8 mouse cellular contexts compared by ENCODE assay signal in the genomic region with DNA sequence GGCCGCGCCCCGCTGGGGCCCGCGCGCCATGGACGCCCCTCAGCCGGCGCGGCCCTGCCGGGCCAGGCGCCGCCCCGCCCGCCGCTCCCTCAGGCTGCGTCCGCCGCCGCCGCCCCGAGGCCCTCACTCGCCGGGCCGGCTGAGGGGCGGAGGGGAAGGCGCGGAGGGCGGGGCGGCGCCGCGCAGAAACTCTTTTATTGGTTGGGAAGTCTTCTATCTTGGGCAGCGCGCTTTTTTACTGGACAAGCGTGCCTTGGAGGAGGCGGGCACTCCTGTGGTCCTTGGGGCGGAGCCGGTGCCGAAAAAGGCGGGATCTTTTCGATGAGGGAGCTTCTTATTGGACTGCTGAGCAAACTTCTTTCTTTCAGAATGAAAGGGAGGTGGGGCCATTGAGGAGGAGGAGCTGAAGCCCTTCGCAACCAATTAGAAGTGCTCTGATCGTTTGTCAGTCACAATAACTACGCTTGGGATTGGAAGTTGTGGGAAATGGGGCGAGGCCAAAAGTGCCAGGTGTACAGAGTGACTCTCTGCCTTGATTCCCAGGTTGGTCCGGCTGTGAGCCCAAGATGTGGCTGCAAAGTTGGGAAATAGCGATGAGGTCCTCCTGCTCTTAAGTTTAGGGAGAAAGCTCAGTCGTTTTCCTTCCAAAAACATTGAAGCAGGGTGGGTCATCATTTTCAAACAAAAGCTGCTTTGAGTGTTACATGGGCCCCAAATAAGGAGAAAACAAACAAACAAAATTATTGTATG. TPM values are rescaled to one million over a fixed set of nuclear protein-coding genes. Genes with fewer than 3 reads are reported as not detected.
A peak's percentile ranks its signal among the peaks of the same experiment; 100 is the strongest.
DNase-seq lines count a peak whose midpoint lies in the region; ATAC-seq and TF ChIP-seq lines count a peak whose summit lies in the region.

A gene (minus strand): TSS at position 118 of the 750 bp plus-strand sequence.

- TF ChIP-seq CTCF in E14TG2a.4 (conservative IDR thresholded peaks at IDR 0.05; ENCODE audit: low read length): no peak
- TF ChIP-seq CTCF in heart, postnatal 0 days (IDR thresholded peaks at IDR 0.05; ENCODE audit: low read depth): no peak
- no peak for TF ChIP-seq CTCF in testis, adult 2 months (IDR thresholded peaks at IDR 0.05; ENCODE audit: control insufficient read depth, insufficient read depth, insufficient replicate concordance, low read depth, low read length)

- peak within 1 kb of the TSS; percentile 70 for H3K9ac ChIP-seq in forebrain, embryonic 12.5 days
- H3K9ac ChIP-seq in heart, postnatal 0 days (replicated peaks; ENCODE audit: low read depth, low read length): peak within 1 kb of the TSS; percentile 81
- peak within 1 kb of the TSS; percentile 77 for H3K9ac ChIP-seq in liver, embryonic 16.5 days (ENCODE audit: low read depth, low read length)
- H3K9ac ChIP-seq in neural tube, embryonic 13.5 days: peak within 1 kb of the TSS; percentile 88

- H3K4me1 ChIP-seq in E14TG2a.4 (replicated peaks; ENCODE audit: low read depth, low read length): peaks cover 31% of the 10 kb centered on the region
- H3K4me1 ChIP-seq in forebrain, embryonic 12.5 days: peaks cover 32% of the 10 kb centered on the region
- H3K4me1 ChIP-seq in heart, postnatal 0 days (ENCODE audit: control insufficient read depth, insufficient read depth): peaks cover 37% of the 10 kb centered on the region
- peaks cover 35% of the 10 kb centered on the region for H3K4me1 ChIP-seq in liver, embryonic 16.5 days (ENCODE audit: control insufficient read depth, low read depth, low read length)
- H3K4me1 ChIP-seq in neural tube, embryonic 13.5 days (replicated peaks): peaks cover 46% of the 10 kb centered on the region
- peaks cover 10% of the 10 kb centered on the region for H3K4me1 ChIP-seq in testis, adult 2 months (ENCODE audit: control insufficient read depth, insufficient read depth, low read length)

- under 1% methylated on average over 31 of the region's 49 CpGs for WGBS in forebrain, embryonic 12.5 days
- WGBS in heart, postnatal 0 days: under 1% methylated on average over 48 of the region's 49 CpGs
- under 1% methylated on average over 37 of the region's 49 CpGs for WGBS in liver, embryonic 16.5 days (ENCODE audit: insufficient replicate concordance)
- under 1% methylated on average over 37 of the region's 49 CpGs for WGBS in neural tube, embryonic 13.5 days

- TF ChIP-seq EP300 in heart, postnatal 0 days (IDR thresholded peaks at IDR 0.05; ENCODE audit: low read depth): no peak

- H3K9me3 ChIP-seq in E14TG2a.4 (ENCODE audit: low read length): no peaks in the 10 kb centered on the region
- no peaks in the 10 kb centered on the region for H3K9me3 ChIP-seq in forebrain, embryonic 12.5 days
- no peaks in the 10 kb centered on the region for H3K9me3 ChIP-seq in heart, postnatal 0 days (replicated peaks; ENCODE audit: control insufficient read depth, low read length)
- no peaks in the 10 kb centered on the region for H3K9me3 ChIP-seq in liver, embryonic 16.5 days (replicated peaks; ENCODE audit: control insufficient read depth, low read length)
- H3K9me3 ChIP-seq in neural tube, embryonic 13.5 days: no peaks in the 10 kb centered on the region

- ATAC-seq in forebrain, embryonic 12.5 days (ENCODE audit: low FRiP score): peak; percentile 98
- ATAC-seq in heart, postnatal 0 days (ENCODE audit: insufficient read depth, low read depth): peak; percentile 97
- ATAC-seq in liver, embryonic 16.5 days (ENCODE audit: low read depth): peak; percentile 95
- peak; percentile 97 for ATAC-seq in neural tube, embryonic 13.5 days (ENCODE audit: low read depth)

- H3K4me3 ChIP-seq in E14TG2a.4 (replicated peaks; ENCODE audit: low read length): peak within 1 kb of the TSS; percentile 87
- H3K4me3 ChIP-seq in forebrain, embryonic 12.5 days (replicated peaks): peak within 1 kb of the TSS; percentile 77
- H3K4me3 ChIP-seq in heart, postnatal 0 days (ENCODE audit: low read depth, low read length): peak within 1 kb of the TSS; percentile 81
- H3K4me3 ChIP-seq in liver, embryonic 16.5 days (ENCODE audit: low read depth, low read length): peak within 1 kb of the TSS; percentile 83
- H3K4me3 ChIP-seq in neural tube, embryonic 13.5 days: peak within 1 kb of the TSS; percentile 82
- peak within 1 kb of the TSS; percentile 95 for H3K4me3 ChIP-seq in testis, adult 2 months (ENCODE audit: control insufficient read depth, low read depth, low read length)

- DNase-seq in c-Kit-positive CD71-positive TER-119-positive erythroid progenitor cells, embryonic 14.5 days (ENCODE audit: low spot score): peak; percentile 100
- peak; percentile 99 for DNase-seq in heart, postnatal 0 days (ENCODE audit: low spot score)
- peak; percentile 97 to 98 for DNase-seq in kidney, postnatal 4 days

- H3K36me3 ChIP-seq in E14TG2a.4 (ENCODE audit: insufficient read depth, low read length): peaks cover 21% of the 10 kb centered on the region
- 0 out of 2 replicates have a peak, but pooled peaks cover 3% of the 10 kb centered on the region for H3K36me3 ChIP-seq in forebrain, embryonic 12.5 days (replicated peaks)
- H3K36me3 ChIP-seq in heart, postnatal 0 days (replicated peaks; ENCODE audit: control insufficient read depth, insufficient read depth, low read length): peaks cover 8% of the 10 kb centered on the region; the same call in 1 of the 2 replicates
- H3K36me3 ChIP-seq in liver, embryonic 16.5 days (ENCODE audit: control insufficient read depth, insufficient read depth): no peaks in the 10 kb centered on the region
- H3K36me3 ChIP-seq in neural tube, embryonic 13.5 days: 0 out of 2 replicates have a peak, but pooled peaks cover under 1% of the 10 kb centered on the region
- H3K36me3 ChIP-seq in testis, adult 2 months (ENCODE audit: control insufficient read depth, insufficient read depth, low read length): no peaks in the 10 kb centered on the region

- no peak; the same call in 1 of the 2 replicates for TF ChIP-seq POLR2A in testis, adult 2 months (IDR thresholded peaks at IDR 0.05; ENCODE audit: control insufficient read depth, low read depth, low read length)

- peak within 1 kb of the TSS; percentile 61; the same call in 1 of the 2 replicates for H3K27ac ChIP-seq in forebrain, embryonic 12.5 days
- peak within 1 kb of the TSS; percentile 90 for H3K27ac ChIP-seq in heart, postnatal 0 days (ENCODE audit: low read depth)
- peak within 1 kb of the TSS; percentile 73 for H3K27ac ChIP-seq in liver, embryonic 16.5 days (ENCODE audit: low read length)
- H3K27ac ChIP-seq in neural tube, embryonic 13.5 days (replicated peaks): peak within 1 kb of the TSS; percentile 82
- peak within 1 kb of the TSS; percentile 80 for H3K27ac ChIP-seq in testis, adult 2 months (ENCODE audit: control insufficient read depth, insufficient read depth, low read depth, low read length)

- H3K4me2 ChIP-seq in forebrain, embryonic 12.5 days: peak within 1 kb of the TSS; percentile 96
- peak within 1 kb of the TSS; percentile 94 for H3K4me2 ChIP-seq in heart, postnatal 0 days (ENCODE audit: low read depth, low read length)
- H3K4me2 ChIP-seq in liver, embryonic 16.5 days (ENCODE audit: low read depth, low read length): peak within 1 kb of the TSS; percentile 96
- peak within 1 kb of the TSS; percentile 84 for H3K4me2 ChIP-seq in neural tube, embryonic 13.5 days

- H3K27me3 ChIP-seq in E14TG2a.4 (ENCODE audit: insufficient read depth, low read length): no peaks in the 10 kb centered on the region
- peaks cover 6% of the 10 kb centered on the region; the same call in 1 of the 2 replicates for H3K27me3 ChIP-seq in forebrain, embryonic 12.5 days
- no peaks in the 10 kb centered on the region for H3K27me3 ChIP-seq in heart, postnatal 0 days (ENCODE audit: control insufficient read depth, insufficient read depth, low read length)
- no peaks in the 10 kb centered on the region for H3K27me3 ChIP-seq in liver, embryonic 16.5 days (ENCODE audit: control insufficient read depth, insufficient read depth, low read depth, low read length)
- H3K27me3 ChIP-seq in neural tube, embryonic 13.5 days: no peaks in the 10 kb centered on the region; the same call in 1 of the 2 replicates
- H3K27me3 ChIP-seq in testis, adult 2 months (ENCODE audit: control insufficient read depth, insufficient read depth, low read length): no peaks in the 10 kb centered on the region

RNA-seq across cellular contexts. Expression of the gene that starts here (rescaled TPM):
- 11.8 and 23.9 TPM in 2 replicates for polyA plus RNA-seq in forebrain, embryonic 12.5 days (2016; fragmentation: Nextera tagmentation; extraction: Ambion mirVana)
- total RNA-seq in heart, postnatal 0 days (2014; rRNA removed; ENCODE audit: low replicate concordance): 132 and 145 TPM in 2 replicates
- polyA plus RNA-seq in heart, postnatal 0 days (2015; fragmentation: Nextera tagmentation; extraction: Ambion mirVana): 13.4 and 13.9 TPM in 2 replicates
- polyA plus RNA-seq in liver, embryonic 16.5 days (2015; fragmentation: Nextera tagmentation; extraction: Ambion mirVana): 1.9 and 2.4 TPM in 2 replicates
- polyA plus RNA-seq in neural tube, embryonic 13.5 days (2015; fragmentation: Nextera tagmentation; extraction: Ambion mirVana): 20.5 and 35.0 TPM in 2 replicates
- polyA plus RNA-seq in testis, adult 2 months (2012; rRNA removed): 36.2 and 37.4 TPM in 2 replicates

Comparison
In these comparisons a context has a peak if more than half of its experiments do, and no peak if none do; other contexts are left out.
1. Peak in every context shown above with its lines: DNase-seq, ATAC-seq, H3K4me3 ChIP-seq and H3K27ac ChIP-seq.